Comparison of ENCODE assay signal across 9 mouse cellular contexts in genomic region chr2:68572340-68572739, GRCm38 (mm10). TPM values are rescaled to one million over a fixed set of nuclear protein-coding genes. Genes with fewer than 3 reads are reported as not detected.
DNase-seq lines count a peak whose midpoint lies in the region; ATAC-seq and TF ChIP-seq lines count a peak whose summit lies in the region.
"Had no signal": no experiment of that assay in that cellular context is flagged by ENCODE, and none has a peak within 500 bp of the region (broad histone marks: within the 10 kb centered on the region; RNA-seq: fewer than 3 reads in every experiment).

No protein-coding gene starts in this region.

- no peaks in the 10 kb centered on the region for H3K4me1 ChIP-seq in lung, embryonic 14.5 days (ENCODE audit: insufficient read depth)
- H3K4me1 ChIP-seq in midbrain, embryonic 11.5 days (ENCODE audit: control insufficient read depth, insufficient read depth, low read length) = no peaks in the 10 kb centered on the region

- no peak overlapping the region for H3K4me2 ChIP-seq in lung, embryonic 14.5 days
- no peak overlapping the region for H3K4me2 ChIP-seq in midbrain, embryonic 11.5 days

- H3K27me3 ChIP-seq in lung, embryonic 14.5 days (ENCODE audit: insufficient read depth, low read length) = no peaks in the 10 kb centered on the region
- no peaks in the 10 kb centered on the region for H3K27me3 ChIP-seq in midbrain, embryonic 11.5 days (ENCODE audit: control insufficient read depth, insufficient read depth, low read length)

- H3K4me3 ChIP-seq in lung, embryonic 14.5 days (ENCODE audit: low read depth, low read length) = no peak overlapping the region
- no peak overlapping the region for H3K4me3 ChIP-seq in midbrain, embryonic 11.5 days (ENCODE audit: low read depth, low read length)

- H3K27ac ChIP-seq in lung, embryonic 14.5 days (ENCODE audit: low read depth) = no peak overlapping the region
- no peak overlapping the region for H3K27ac ChIP-seq in midbrain, embryonic 11.5 days (ENCODE audit: low read depth, low read length)

- no peaks in the 10 kb centered on the region for H3K9me3 ChIP-seq in lung, embryonic 14.5 days (ENCODE audit: low read depth, low read length)
- H3K9me3 ChIP-seq in midbrain, embryonic 11.5 days (ENCODE audit: control insufficient read depth, low read length) = no peaks in the 10 kb centered on the region

- no peak for ATAC-seq in cerebellum, adult (ENCODE audit: insufficient number of reproducible peaks, low FRiP score, low TSS enrichment)
- ATAC-seq in lung, embryonic 14.5 days (ENCODE audit: insufficient read depth) = no peak
- no peak for ATAC-seq in midbrain, embryonic 11.5 days (ENCODE audit: low FRiP score)

- H3K36me3 ChIP-seq in lung, embryonic 14.5 days (ENCODE audit: insufficient read depth) = no peaks in the 10 kb centered on the region
- H3K36me3 ChIP-seq in midbrain, embryonic 11.5 days (ENCODE audit: control insufficient read depth, insufficient read depth, low read length) = no peaks in the 10 kb centered on the region

- no peak overlapping the region for H3K9ac ChIP-seq in lung, embryonic 14.5 days
- H3K9ac ChIP-seq in midbrain, embryonic 11.5 days (ENCODE audit: low read length) = no peak overlapping the region

- WGBS in lung, embryonic 14.5 days = 18% methylated on average over 4 of the region's 4 CpGs
- 34% methylated on average over 4 of the region's 4 CpGs for WGBS in midbrain, embryonic 11.5 days

- TF ChIP-seq CTCF in lung, embryonic 14.5 days (IDR thresholded peaks at IDR 0.05; ENCODE audit: low read depth) = peak; percentile 31

- peak; percentile 22 to 74 for DNase-seq in cerebellum, postnatal 14 days
- peak; percentile 51 for DNase-seq in lung, embryonic 14.5 days
- no peak for DNase-seq in lung, adult 18-20 months
- peak; percentile 16 for DNase-seq in c-Kit-positive CD71-negative TER-119-negative erythroid progenitor cells, embryonic 14.5 days (ENCODE audit: low read depth)
- DNase-seq in naive thymus-derived CD4-positive, alpha-beta T cell, adult 2 months (ENCODE audit: low read depth) = peak; percentile 43
- no peak for DNase-seq in frontal cortex, postnatal 25 days (ENCODE audit: low spot score in 2 of 2)
- no peak for DNase-seq in midbrain, embryonic 11.5 days (ENCODE audit: low spot score, missing footprints)

RNA-seq across cellular contexts. Expression of gene 4933409G03Rik, which starts 9.9 kb away (rescaled TPM):
- not detected in 2 replicates for polyA plus RNA-seq in lung, embryonic 14.5 days (2014; fragmentation: Nextera tagmentation; extraction: Ambion mirVana)
- polyA plus RNA-seq in midbrain, embryonic 11.5 days (2014; fragmentation: Nextera tagmentation; extraction: Ambion mirVana) = not detected in 2 replicates
- polyA plus RNA-seq: heart, embryonic 16.5 days had no signal

Comparison
In these comparisons a context has a peak if more than half of its experiments do, and no peak if none do; other contexts are left out.
1. DNase-seq: peak in cerebellum, postnatal 14 days (2 of 2), lung, embryonic 14.5 days (single experiment), c-Kit-positive CD71-negative TER-119-negative erythroid progenitor cells, embryonic 14.5 days (single experiment) and naive thymus-derived CD4-positive, alpha-beta T cell, adult 2 months (single experiment); none in lung, adult 18-20 months (0 of 2), frontal cortex, postnatal 25 days (0 of 2) and midbrain, embryonic 11.5 days (single experiment).